Mouse (Mus musculus): ENCODE results near the gene Tdrd9. TPM values are rescaled to one million over a fixed set of nuclear protein-coding genes. Genes with fewer than 3 reads are reported as not detected.

Gene Tdrd9
- total RNA-seq, 2 experiments from 2014 or later = 0.33 to 0.41 TPM

DNA sequence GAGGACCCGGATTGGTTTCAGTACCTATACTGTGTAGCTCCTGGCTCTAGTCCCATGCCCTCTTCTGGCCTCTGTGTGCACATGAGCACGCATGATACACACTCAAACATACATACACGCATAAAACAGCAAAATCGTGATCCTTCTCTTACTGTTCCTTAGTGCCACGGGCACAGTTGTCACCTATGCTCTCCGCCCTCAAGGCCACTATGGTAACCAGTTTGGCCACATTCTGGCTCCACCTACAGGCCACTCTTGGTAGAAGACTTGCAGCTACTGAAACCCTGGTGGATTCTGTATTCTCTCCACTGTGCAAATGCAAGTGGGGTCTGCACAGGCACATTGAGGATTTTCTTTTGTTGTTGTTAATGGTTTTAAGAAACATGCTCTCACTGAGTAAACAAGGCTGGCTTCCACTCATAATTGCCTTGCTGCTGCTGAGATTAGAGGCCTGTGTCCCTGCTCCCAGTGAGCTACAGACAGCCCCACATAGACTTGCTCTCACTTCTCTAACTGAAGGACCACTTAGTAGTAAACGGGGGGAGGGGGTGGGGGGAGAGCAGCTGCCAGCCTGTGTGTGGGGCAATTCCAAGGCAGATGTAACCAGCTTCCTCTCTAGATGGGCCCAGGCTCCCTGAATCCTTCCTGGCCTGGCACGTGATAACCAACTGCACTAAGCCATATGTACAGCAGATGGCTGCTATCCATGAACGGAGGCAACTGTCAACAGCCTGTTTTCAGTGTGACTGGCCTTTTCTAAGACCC, 13.1 kb upstream of the Tdrd9 start:
- DNase-seq (ENCODE audit: low spot score in 2 of 2) = peak; percentile 83 to 85

- DNase-seq (ENCODE audit: low spot score in 2 of 2) = no peak
Measured at GRCm38 (mm10) chr12:111963339-111963738, 8.0 kb upstream of the Tdrd9 start.

DNA sequence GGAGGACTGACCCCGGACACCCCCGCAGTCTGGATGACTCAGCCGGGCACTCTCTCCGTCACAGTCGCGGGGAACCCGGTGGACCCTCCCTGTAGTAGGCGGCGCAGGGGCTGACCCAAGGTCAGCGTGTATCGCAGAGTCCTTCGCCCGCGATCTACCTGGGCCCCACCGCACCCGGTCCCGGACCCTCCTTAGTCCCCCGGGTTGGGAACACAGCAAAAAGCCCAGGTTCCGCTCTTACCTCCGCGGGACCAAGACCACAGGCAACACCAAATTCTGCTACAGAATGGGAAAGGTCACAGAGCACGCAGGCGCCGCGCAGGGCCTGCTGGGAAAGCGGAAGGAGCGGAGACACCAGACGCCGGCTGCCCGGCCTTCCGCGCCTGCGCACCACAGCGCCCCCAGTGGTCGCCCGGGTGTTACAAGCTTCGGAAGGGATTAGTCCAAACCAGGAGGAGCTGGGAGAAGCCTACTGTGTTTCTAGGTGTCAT, 4.6 kb upstream of the Tdrd9 start, which contains the start of gene Atp5mpl:
Atp5mpl (minus strand) TSS at position 295 of the 491 bp plus-strand sequence.
- peak; percentile 99 for DNase-seq (ENCODE audit: low spot score in 2 of 2)

DNA sequence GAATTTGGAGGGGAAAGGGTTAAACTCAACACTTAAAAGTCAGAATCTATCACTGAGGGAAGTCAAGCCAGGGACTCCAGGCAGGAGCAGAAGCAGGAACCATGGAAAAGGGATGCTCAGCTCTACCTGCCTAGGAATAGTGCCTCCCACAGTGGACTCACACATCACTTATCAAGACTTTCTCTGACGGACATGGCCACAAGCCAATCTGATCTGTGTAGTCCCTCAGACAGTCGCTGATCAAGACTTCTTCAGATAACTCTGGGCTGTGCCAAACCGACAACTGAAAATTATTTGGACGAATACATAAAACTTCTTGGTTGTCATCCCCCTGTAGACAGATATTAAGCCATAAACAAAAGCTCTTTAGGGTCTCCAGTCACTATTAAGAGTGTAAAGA, 1.3 kb upstream of the Tdrd9 start:
- DNase-seq (ENCODE audit: low spot score in 2 of 2) = no peak

GRCm38 (mm10) chr12:111972504-111972903, 1.1 kb downstream of the Tdrd9 start:
- no peak for DNase-seq (ENCODE audit: low spot score in 2 of 2)

DNA sequence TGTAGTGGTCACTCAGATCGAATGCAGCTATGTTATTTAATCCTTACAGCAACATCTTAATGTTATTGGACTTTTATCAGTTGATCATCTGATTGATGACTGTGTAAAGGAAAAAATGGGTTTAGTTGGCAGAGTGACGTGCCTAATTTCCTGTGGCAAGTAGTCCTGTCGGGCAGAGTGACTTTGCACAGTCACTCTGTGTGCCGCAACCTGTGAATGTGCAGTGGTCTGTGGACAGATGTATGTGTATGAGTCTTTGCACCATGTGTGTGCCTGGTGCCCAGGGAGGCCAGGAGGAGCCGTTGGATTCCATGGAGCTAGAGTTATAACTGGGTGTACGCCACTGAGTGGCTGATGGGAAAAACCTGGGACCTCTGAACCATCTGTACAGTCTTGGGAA, 3.2 kb downstream of the Tdrd9 start:
- DNase-seq (ENCODE audit: low spot score in 2 of 2) = no peak

- DNase-seq (ENCODE audit: low spot score in 2 of 2) = no peak
Measured at GRCm38 (mm10) chr12:111977138-111977537, 5.8 kb downstream of the Tdrd9 start.

DNA sequence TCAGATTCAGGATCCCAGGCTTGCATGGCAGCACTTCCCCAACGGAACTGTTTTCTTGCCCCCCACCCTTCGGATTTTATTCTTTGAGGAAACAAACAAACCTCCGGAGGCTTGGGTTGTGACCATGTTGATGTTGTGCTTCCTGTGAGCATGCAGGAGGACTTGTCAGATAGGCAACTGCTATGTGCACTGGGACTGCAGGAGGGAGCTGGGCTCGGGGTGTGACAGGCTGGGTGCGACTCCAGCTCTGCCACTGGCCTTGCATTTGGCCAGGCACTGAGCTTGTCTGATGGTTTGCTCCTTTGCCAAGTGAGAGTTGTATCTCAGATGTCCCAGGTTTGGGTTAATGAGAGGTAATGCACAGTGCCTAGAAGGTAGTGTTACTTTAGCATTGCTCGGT, 6.9 kb downstream of the Tdrd9 start:
- no peak for DNase-seq (ENCODE audit: low spot score in 2 of 2)

- no peak for DNase-seq (ENCODE audit: low spot score in 2 of 2)
Measured at GRCm38 (mm10) chr12:111980887-111981367, 9.6 kb downstream of the Tdrd9 start, which contains the start of gene Rd3l. Rd3l (minus strand) TSS chr12:111981317.

DNA sequence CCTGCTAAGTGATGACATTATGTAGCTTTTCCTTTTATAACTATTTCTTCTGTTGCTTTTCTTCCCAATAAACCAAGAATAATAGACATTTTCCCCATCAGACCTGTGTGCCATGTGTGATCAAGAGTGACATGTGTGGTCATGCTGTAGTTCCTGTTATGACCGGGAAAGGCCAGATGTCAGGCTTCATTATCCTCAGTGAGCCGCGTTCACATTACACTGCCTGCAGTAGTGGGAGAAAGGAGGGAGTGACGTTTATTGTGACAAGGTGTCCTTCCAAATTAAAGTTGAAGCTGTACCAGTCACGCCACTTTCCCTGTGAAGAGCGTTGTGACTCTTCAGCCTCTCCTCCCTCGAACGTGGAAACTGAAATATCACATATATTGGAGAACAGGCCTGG, 10.5 kb downstream of the Tdrd9 start:
- DNase-seq (ENCODE audit: low spot score in 2 of 2) = no peak

DNA sequence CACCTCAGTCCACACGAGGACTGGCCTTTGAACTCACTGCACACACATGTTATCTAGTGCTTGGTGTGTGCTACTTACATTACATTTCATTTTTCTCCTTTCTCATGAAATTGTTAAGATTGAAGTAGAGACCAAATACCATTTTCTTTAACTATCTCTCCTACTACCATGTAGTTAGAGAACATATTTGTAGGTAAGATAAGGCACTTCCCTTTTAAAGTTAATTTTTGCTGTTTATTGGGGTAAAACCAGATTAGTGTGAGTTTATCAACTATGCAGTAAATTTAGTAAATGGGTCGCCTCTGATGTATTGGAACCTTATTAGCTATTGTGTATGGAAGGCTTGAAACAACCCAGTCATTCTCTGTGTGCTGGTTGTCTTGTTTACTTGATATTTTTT, 11.8 kb downstream of the Tdrd9 start:
- DNase-seq (ENCODE audit: low spot score in 2 of 2) = no peak

- DNase-seq (ENCODE audit: low spot score in 2 of 2) = no peak
Measured at GRCm38 (mm10) chr12:111986756-111987155, 15.4 kb downstream of the Tdrd9 start.

GRCm38 (mm10) chr12:111992626-111993025, 21.3 kb downstream of the Tdrd9 start:
- no peak for DNase-seq (ENCODE audit: low spot score in 2 of 2)

- DNase-seq (ENCODE audit: low spot score in 2 of 2) = no peak
Measured at GRCm38 (mm10) chr12:111995161-111995560, 23.8 kb downstream of the Tdrd9 start.

DNA sequence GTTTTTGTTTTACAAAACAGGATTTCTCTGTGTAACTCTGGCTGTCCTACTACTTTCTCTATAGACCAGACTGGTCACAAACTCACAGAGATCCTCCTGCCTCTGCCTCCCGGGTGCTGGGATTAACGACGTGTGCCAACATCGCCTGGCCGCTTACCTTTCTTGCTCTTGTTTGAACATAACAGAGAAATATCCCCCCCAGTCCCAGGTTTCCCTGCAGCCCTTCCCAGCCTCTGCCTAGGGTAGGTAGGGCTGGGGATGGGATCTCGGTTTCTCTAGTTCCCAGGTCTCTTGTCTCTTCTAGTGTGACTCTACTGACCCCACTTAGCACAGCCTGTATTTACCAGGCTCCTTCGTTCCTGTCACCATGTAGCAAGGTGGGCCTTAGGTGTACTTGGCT, 28.4 kb downstream of the Tdrd9 start:
- no peak for DNase-seq (ENCODE audit: low spot score in 2 of 2)

- peak; percentile 83 to 87 for DNase-seq (ENCODE audit: low spot score in 2 of 2)
Measured at GRCm38 (mm10) chr12:112001223-112001622, 29.9 kb downstream of the Tdrd9 start.

GRCm38 (mm10) chr12:112012511-112013270, 41.3 kb downstream of the Tdrd9 start:
- no peak for DNase-seq (ENCODE audit: low spot score in 2 of 2)

GRCm38 (mm10) chr12:112013271-112013801, 42.0 kb downstream of the Tdrd9 start:
- no peak for DNase-seq (ENCODE audit: low spot score in 2 of 2)

DNA sequence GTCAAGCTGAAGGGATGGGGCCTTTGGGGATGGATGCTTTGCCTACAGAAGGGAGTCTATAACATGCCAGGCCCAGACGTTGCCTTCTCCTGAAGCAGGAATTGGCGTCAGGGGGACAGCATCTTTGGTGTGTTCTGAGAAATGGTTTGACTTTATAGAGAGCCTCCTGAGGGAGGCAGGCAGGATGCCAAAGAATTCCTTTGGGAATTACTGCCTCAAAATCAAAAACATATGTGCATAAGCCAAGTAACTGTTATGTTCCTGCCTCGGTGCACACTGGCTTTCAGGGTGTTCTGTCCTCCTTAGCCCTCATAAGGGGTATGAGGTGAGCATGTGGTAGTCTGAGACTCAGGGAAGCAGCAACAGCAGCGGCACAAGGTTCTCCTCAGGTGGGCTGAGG, 45.0 kb downstream of the Tdrd9 start:
- DNase-seq (ENCODE audit: low spot score in 2 of 2) = no peak

DNA sequence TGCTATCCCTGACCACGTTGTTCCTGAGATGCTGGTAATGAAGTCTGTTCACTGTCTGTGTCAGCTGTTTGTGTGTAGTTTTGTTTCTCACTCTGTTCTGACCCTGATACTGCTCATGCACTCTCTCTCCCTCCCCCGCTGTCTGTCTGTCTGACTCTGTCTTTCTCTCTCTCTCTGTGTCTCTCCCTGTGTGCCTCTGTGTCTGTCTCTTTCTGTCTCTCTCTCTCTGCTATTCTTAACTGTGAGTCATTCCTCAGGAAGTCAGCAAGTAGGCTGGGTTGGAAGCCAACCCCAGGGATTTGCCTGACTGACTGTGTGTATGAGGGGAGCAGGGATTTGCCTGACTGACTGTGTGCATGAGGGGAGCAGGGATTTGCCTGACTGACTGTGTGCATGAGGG, 51.9 kb downstream of the Tdrd9 start:
- DNase-seq (ENCODE audit: low spot score in 2 of 2) = no peak

GRCm38 (mm10) chr12:112024581-112025310, 53.4 kb downstream of the Tdrd9 start:
- no peak for DNase-seq (ENCODE audit: low spot score in 2 of 2)

Measured in layer of hippocampus, postnatal 10 days (tissue).